Comparison of ENCODE assay signal across 21 mouse cellular contexts in the genomic region with DNA sequence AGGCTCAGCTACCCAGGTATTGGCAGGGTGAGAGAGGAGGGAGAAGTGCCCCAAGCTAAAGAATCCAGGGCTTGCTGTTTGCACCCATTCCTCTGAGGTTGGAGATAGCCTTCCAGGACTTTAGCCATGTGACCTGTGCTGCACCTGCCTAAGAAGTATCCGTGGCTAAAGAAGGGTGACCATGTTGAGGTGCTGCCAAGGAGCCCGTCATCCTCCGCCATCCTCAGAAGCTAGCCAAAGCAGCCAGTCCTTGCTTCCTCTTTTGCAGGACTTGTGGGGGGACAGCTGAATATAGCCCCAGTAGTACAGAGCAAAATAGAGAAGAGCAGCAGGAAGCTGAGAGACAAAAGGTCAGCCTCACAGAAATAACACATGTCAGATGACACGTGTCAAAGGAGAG.
"Had no signal": no experiment of that assay in that cellular context is flagged by ENCODE, and none has a peak within 500 bp of the region (broad histone marks: within the 10 kb centered on the region; RNA-seq: fewer than 3 reads in every experiment).

No protein-coding gene starts in this region.

- H3K27ac ChIP-seq: lung, embryonic 15.5 days; macrophage; midbrain, embryonic 10.5 days; neural tube, embryonic 13.5 days; neural tube, embryonic 15.5 days had no signal

- H3K4me3 ChIP-seq: lung, embryonic 15.5 days; midbrain, embryonic 10.5 days; myocyte; neural tube, embryonic 13.5 days; neural tube, embryonic 15.5 days had no signal

- H3K4me1 ChIP-seq: lung, embryonic 15.5 days; neural tube, embryonic 13.5 days had no signal

- DNase-seq: liver, postnatal 0 days; lung, adult 2 months; lung, postnatal 14 days; lung, postnatal 36 days; midbrain, embryonic 14.5 days; retina, postnatal 1 day; right cerebral cortex, adult 18-20 months; right cerebral cortex, postnatal 25 days; right cerebral cortex, postnatal 4 days; spleen, adult 18-20 months; thymus, adult 18-20 months; thymus, postnatal 25 days; thymus, postnatal 4 days had no signal

- ATAC-seq: liver, postnatal 0 days; lung, postnatal 0 days; midbrain, embryonic 16.5 days had no signal

- H3K4me2 ChIP-seq: lung, embryonic 15.5 days; neural tube, embryonic 13.5 days; neural tube, embryonic 15.5 days had no signal

- H3K27me3 ChIP-seq: lung, embryonic 15.5 days; neural tube, embryonic 13.5 days; neural tube, embryonic 15.5 days had no signal

- H3K36me3 ChIP-seq: lung, embryonic 15.5 days; midbrain, embryonic 10.5 days; neural tube, embryonic 13.5 days; neural tube, embryonic 15.5 days had no signal

- H3K9me3 ChIP-seq: lung, embryonic 15.5 days; midbrain, embryonic 10.5 days; neural tube, embryonic 13.5 days; neural tube, embryonic 15.5 days had no signal

- H3K9ac ChIP-seq: liver, postnatal 0 days; lung, embryonic 15.5 days; neural tube, embryonic 13.5 days; neural tube, embryonic 15.5 days had no signal
